Mouse (Mus musculus) neutrophil, adult 5-6 weeks (primary cell): ENCODE measurements around the gene Rab13. TPM values are rescaled to one million over a fixed set of nuclear protein-coding genes. Genes with fewer than 3 reads are reported as not detected.

Source experiments
- total RNA-seq: library from RNA; stranded (forward); fragments of 200-1000 nt; gene quantifications from 2 replicates; pipeline ENCODE4 v1.2.3, GENCODE M21; 2017

Rab13 gene
- total RNA-seq, 1 experiment from 2014 or later = 2.0 TPM

Other genes with a start within 250 kb of the Rab13 start
- 56.1 and 62.5 TPM in 2 replicates for gene Hax1, start 214.9 kb upstream of the Rab13 start, total RNA-seq
- 95.8 and 104 TPM in 2 replicates for gene 4933434E20Rik, start 162.1 kb upstream of the Rab13 start, total RNA-seq
- 186 and 235 TPM in 2 replicates for gene Ubap2l, start 161.1 kb upstream of the Rab13 start, total RNA-seq
- gene Tpm3, start 141.0 kb upstream of the Rab13 start, total RNA-seq = 950 and 1,052 TPM in 2 replicates
- gene Nup210l, start 109.6 kb upstream of the Rab13 start, total RNA-seq = 2.2 and 2.7 TPM in 2 replicates
- gene Rps27, start within 50 bp of the Rab13 start, total RNA-seq = 6,147 and 6,362 TPM in 2 replicates
- 63.0 and 65.2 TPM in 2 replicates for gene Jtb, start 17.9 kb downstream of the Rab13 start, total RNA-seq
- gene Creb3l4, start 29.8 kb downstream of the Rab13 start, total RNA-seq = not detected in 2 replicates
- gene Slc39a1, start 34.5 kb downstream of the Rab13 start, total RNA-seq = 32.4 and 34.4 TPM in 2 replicates
- gene Crtc2, start 40.5 kb downstream of the Rab13 start, total RNA-seq = 66.4 and 76.5 TPM in 2 replicates
- gene Dennd4b, start 51.5 kb downstream of the Rab13 start, total RNA-seq = 59.8 and 70.4 TPM in 2 replicates
- 56.0 and 64.1 TPM in 2 replicates for gene Gatad2b, start 79.5 kb downstream of the Rab13 start, total RNA-seq
- 0.35 and 2.7 TPM in 2 replicates for gene Slc27a3, start 176.2 kb downstream of the Rab13 start, total RNA-seq
- 17.3 and 23.2 TPM in 2 replicates for gene Ints3, start 219.9 kb downstream of the Rab13 start, total RNA-seq